Mouse (Mus musculus): ENCODE measurements around the gene Nt5c. TPM values are rescaled to one million over a fixed set of nuclear protein-coding genes. Genes with fewer than 3 reads are reported as not detected.

Gene Nt5c
- polyA plus RNA-seq, 1 experiment, result 144 TPM

DNA sequence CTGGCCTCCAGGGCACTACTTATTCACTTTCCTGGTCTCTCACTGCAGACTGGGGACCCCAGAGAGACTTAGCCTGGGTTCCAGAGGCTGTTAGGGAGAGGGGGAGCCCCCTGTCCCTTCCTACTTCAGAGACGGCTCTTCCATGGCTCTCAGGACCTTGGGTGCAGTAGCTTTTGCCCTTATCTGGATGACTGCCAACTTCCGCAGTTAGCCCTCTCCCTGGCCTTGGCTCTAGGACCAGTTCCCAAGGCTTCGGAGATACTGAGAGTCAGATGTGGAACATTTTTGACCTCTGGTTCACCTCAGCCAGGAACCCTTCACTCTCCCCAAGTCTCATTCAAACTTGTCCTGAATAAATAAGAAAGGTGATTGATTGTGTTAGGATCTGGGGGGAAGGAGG lies 44.8 kb downstream of the Nt5c start:
- 21% methylated on average over 3 of the region's 3 CpGs for WGBS
- DNase-seq (ENCODE audit: low read depth, low spot score), result no peak

DNA sequence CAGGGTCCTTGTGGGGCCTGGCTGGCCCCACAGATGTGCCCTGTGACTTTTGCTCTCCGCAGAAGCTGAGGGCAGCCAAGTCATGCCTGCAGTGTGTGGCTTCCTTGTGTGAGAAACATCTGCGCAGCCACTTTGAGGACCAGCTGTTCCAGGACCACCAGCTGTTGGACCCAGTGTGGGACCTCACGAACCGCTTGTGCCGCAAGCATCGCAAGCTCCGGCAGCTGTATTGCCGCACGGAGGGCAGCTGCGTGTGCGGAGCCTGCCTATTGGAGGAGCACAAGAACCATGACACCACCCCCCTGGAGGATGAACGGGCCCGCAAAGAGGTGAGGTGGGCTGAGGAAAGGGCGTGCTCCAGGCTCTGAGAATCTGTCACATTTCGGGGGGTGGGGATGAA lies 50.2 kb downstream of the Nt5c start:
- DNase-seq (ENCODE audit: low read depth, low spot score), result no peak
- WGBS, result 76% methylated on average over 15 of the region's 15 CpGs

Other genes with a start within 250 kb of the Nt5c start
- 0.04 TPM in 2 replicates for gene Grin2c, start 224.6 kb downstream of the Nt5c start, polyA plus RNA-seq (2012; rRNA removed)
- 10.0 and 11.8 TPM in 2 replicates for gene Fdxr, start 214.8 kb downstream of the Nt5c start, polyA plus RNA-seq (2012; rRNA removed)
- 0.51 and 0.53 TPM in 2 replicates for gene Fads6, start 194.2 kb downstream of the Nt5c start, polyA plus RNA-seq (2012; rRNA removed)
- 0.05 and 0.63 TPM in 2 replicates for gene Otop2, start 184.7 kb downstream of the Nt5c start, polyA plus RNA-seq (2012; rRNA removed)
- 0.02 and 0.11 TPM in 2 replicates for gene Ush1g, start 169.8 kb downstream of the Nt5c start, polyA plus RNA-seq (2012; rRNA removed)
- gene Otop3, start 157.1 kb downstream of the Nt5c start, polyA plus RNA-seq (2012; rRNA removed), result 0.06 and 0.12 TPM in 2 replicates
- 25.7 and 34.6 TPM in 2 replicates for gene Hid1, start 124.1 kb downstream of the Nt5c start, polyA plus RNA-seq (2012; rRNA removed)
- gene Cdr2l, start 109.9 kb downstream of the Nt5c start, polyA plus RNA-seq (2012; rRNA removed), result 4.0 and 4.2 TPM in 2 replicates
- gene Mrpl58, start 88.1 kb downstream of the Nt5c start, polyA plus RNA-seq (2012; rRNA removed), result 77.6 and 92.0 TPM in 2 replicates
- gene Atp5h, start 71.9 kb downstream of the Nt5c start, polyA plus RNA-seq (2012; rRNA removed), result 177 and 188 TPM in 2 replicates
- 24.2 and 29.0 TPM in 2 replicates for gene Kctd2, start 71.7 kb downstream of the Nt5c start, polyA plus RNA-seq (2012; rRNA removed)
- 0.86 and 1.9 TPM in 2 replicates for gene Trim80, start 51.3 kb downstream of the Nt5c start, polyA plus RNA-seq (2012; rRNA removed)
- gene Slc16a5, start 29.4 kb downstream of the Nt5c start, polyA plus RNA-seq (2012; rRNA removed), result 74.5 and 172 TPM in 2 replicates
- gene Armc7, start 16.2 kb downstream of the Nt5c start, polyA plus RNA-seq (2012; rRNA removed), result 8.0 and 9.7 TPM in 2 replicates
- gene Jpt1, start 22.5 kb upstream of the Nt5c start, polyA plus RNA-seq (2012; rRNA removed), result 503 and 505 TPM in 2 replicates
- gene Sumo2, start 44.4 kb upstream of the Nt5c start, polyA plus RNA-seq (2012; rRNA removed), result 45.3 and 50.3 TPM in 2 replicates
- 53.3 and 56.6 TPM in 2 replicates for gene Nup85, start 72.6 kb upstream of the Nt5c start, polyA plus RNA-seq (2012; rRNA removed)
- gene Mrps7, start 112.1 kb upstream of the Nt5c start, polyA plus RNA-seq (2012; rRNA removed), result 31.4 and 33.2 TPM in 2 replicates
- 16.2 and 20.9 TPM in 2 replicates for gene Gga3, start 112.2 kb upstream of the Nt5c start, polyA plus RNA-seq (2012; rRNA removed)
- 112 and 114 TPM in 2 replicates for gene Mif4gd, start 121.1 kb upstream of the Nt5c start, polyA plus RNA-seq (2012; rRNA removed)
- 30.4 and 36.8 TPM in 2 replicates for gene Slc25a19, start 136.4 kb upstream of the Nt5c start, polyA plus RNA-seq (2012; rRNA removed)
- 38.7 and 43.6 TPM in 2 replicates for gene Grb2, start 216.7 kb upstream of the Nt5c start, polyA plus RNA-seq (2012; rRNA removed)